Mouse (Mus musculus) left cerebral cortex, adult 2 months (tissue): ENCODE measurements at regions not wholly inside any gene's neighbourhood (a gene's known extent, or its start where the extent isn't known, plus 50 kb on each side); places are given as distances from the start of the nearest gene placed in this dataset.
"Not testable (repeated sequence)": the region's sequence is repeated elsewhere in the genome, so short reads cannot be mapped to it uniquely, and the experiment has no call there.

ENCODE experiments used
- DNase-seq, 2 experiments: peaks; one replicate each; pipeline ENCODE4 v3.0.0; 2021 to 2022; ENCODE audit warnings: low spot score in 2 of 2, mixed read lengths in 1 of 2; ENCODE audit errors: extremely low spot score in 1 of 2
- H3K27ac ChIP-seq: fragments of 200-600 bp; 2 replicates; pipeline ENCODE4 v1.8.1; 2022
- H3K4me3 ChIP-seq: fragments of 200-600 bp; 2 replicates; pipeline ENCODE4 v1.8.1; 2022
- CTCF ChIP-seq: fragments of 200-600 bp; IDR thresholded peaks from 2 replicates; pipeline ENCODE4 v1.8.1; 2022; ENCODE audit warnings: antibody characterized with exemption, mild to moderate bottlenecking, moderate library complexity
- intact Hi-C: fragments of 180-260 bp; cut with DNase I; formaldehyde crosslinking; loops from one replicate; pipeline ENCODE4 v1.15.1; 2025

GRCm38 (mm10) chr12:117327086-117327485, 189.2 kb upstream of the Rapgef5 start:
- DNase-seq, H3K4me3 ChIP-seq, H3K27ac ChIP-seq: not testable (repeated sequence)
- intact Hi-C loops: loop anchor here (5.0 kb wide), 1 partner anchor 195 kb away; no protein-coding TSS in a partner anchor
- TF ChIP-seq CTCF: peak; percentile 36

GRCm38 (mm10) chr12:117330418-117330817, 185.9 kb upstream of the Rapgef5 start:
- no peak overlapping the region for H3K4me3 ChIP-seq
- no peak overlapping the region for H3K27ac ChIP-seq
- intact Hi-C loops: no loop called here
- no peak for DNase-seq
- TF ChIP-seq CTCF: peak; percentile 28

GRCm38 (mm10) chr12:117336856-117337255, 179.4 kb upstream of the Rapgef5 start:
- DNase-seq: no peak
- intact Hi-C loops: loop anchor here (5.0 kb wide), 1 partner anchor 285 kb away; no protein-coding TSS in a partner anchor
- no peak for TF ChIP-seq CTCF
- H3K4me3 ChIP-seq: no peak overlapping the region
- no peak overlapping the region for H3K27ac ChIP-seq

GRCm38 (mm10) chr12:117342321-117342720, 174.0 kb upstream of the Rapgef5 start:
- no peak for DNase-seq
- H3K27ac ChIP-seq: peak overlapping the region; percentile 11; the same call in 1 of the 2 replicates
- intact Hi-C loops: no loop called here
- no peak overlapping the region for H3K4me3 ChIP-seq
- TF ChIP-seq CTCF: no peak

- no peak for TF ChIP-seq CTCF
- H3K27ac ChIP-seq: peak overlapping the region; percentile 47; the same call in 1 of the 2 replicates
- no peak for DNase-seq
- intact Hi-C loops: loop anchor here (1.0 kb wide), 1 partner anchor 12 kb away; no protein-coding TSS in a partner anchor
- no peak overlapping the region for H3K4me3 ChIP-seq
Observed at GRCm38 (mm10) chr12:117343121-117343520, 173.2 kb upstream of the Rapgef5 start.

GRCm38 (mm10) chr12:117343605-117344004, 172.7 kb upstream of the Rapgef5 start:
- H3K27ac ChIP-seq, DNase-seq, H3K4me3 ChIP-seq: not testable (repeated sequence)
- intact Hi-C loops: loop anchor here (1.0 kb wide), 1 partner anchor 12 kb away; no protein-coding TSS in a partner anchor

- no peak overlapping the region for H3K4me3 ChIP-seq
- intact Hi-C loops: loop anchor here (5.0 kb wide), 1 partner anchor 192 kb away; no protein-coding TSS in a partner anchor
- DNase-seq: peak in 1 of 2 experiments; percentile 38
- no peak for TF ChIP-seq CTCF
- peak overlapping the region; percentile 92 for H3K27ac ChIP-seq
Observed at GRCm38 (mm10) chr12:117344266-117345087, 171.8 kb upstream of the Rapgef5 start.

- intact Hi-C loops: loop anchor here (5.0 kb wide), 1 partner anchor 193 kb away; no protein-coding TSS in a partner anchor
- peak overlapping the region; percentile 22 for H3K4me3 ChIP-seq
Observed at GRCm38 (mm10) chr12:117345088-117345977, 170.9 kb upstream of the Rapgef5 start.

GRCm38 (mm10) chr12:117346091-117346490, 170.2 kb upstream of the Rapgef5 start:
- Histone ChIP-seq H3K27ac (peak overlapping the region; percentile 92), H3K4me3 (no peak overlapping the region)
- DNase-seq: no peak
- no peak for TF ChIP-seq CTCF
- intact Hi-C loops: loop anchor here (5.0 kb wide), 1 partner anchor 194 kb away; no protein-coding TSS in a partner anchor

More at GRCm38 (mm10) chr12:117345088-117345977, 170.9 kb upstream of the Rapgef5 start:
- H3K27ac ChIP-seq: peak overlapping the region; percentile 92
- peak; percentile 47 for TF ChIP-seq CTCF
- peak; percentile 72 to 82 for DNase-seq

GRCm38 (mm10) chr12:117347135-117347534, 169.1 kb upstream of the Rapgef5 start:
- no peak for TF ChIP-seq CTCF
- H3K4me3 ChIP-seq: no peak overlapping the region
- DNase-seq: no peak
- intact Hi-C loops: loop anchor here (5.0 kb wide), 1 partner anchor 195 kb away; no protein-coding TSS in a partner anchor
- H3K27ac ChIP-seq: no peak overlapping the region

- intact Hi-C loops: loop anchor here (5.0 kb wide), 1 partner anchor 196 kb away; no protein-coding TSS in a partner anchor
Observed at GRCm38 (mm10) chr12:117348516-117348915, 167.8 kb upstream of the Rapgef5 start.

More at GRCm38 (mm10) chr12:117348516-117348915, 167.8 kb upstream of the Rapgef5 start:
- Histone ChIP-seq H3K27ac (no peak overlapping the region), H3K4me3 (no peak overlapping the region)
- no peak for TF ChIP-seq CTCF
- DNase-seq: no peak
